Mouse (Mus musculus): ENCODE results near the gene Arid3b.

DNA sequence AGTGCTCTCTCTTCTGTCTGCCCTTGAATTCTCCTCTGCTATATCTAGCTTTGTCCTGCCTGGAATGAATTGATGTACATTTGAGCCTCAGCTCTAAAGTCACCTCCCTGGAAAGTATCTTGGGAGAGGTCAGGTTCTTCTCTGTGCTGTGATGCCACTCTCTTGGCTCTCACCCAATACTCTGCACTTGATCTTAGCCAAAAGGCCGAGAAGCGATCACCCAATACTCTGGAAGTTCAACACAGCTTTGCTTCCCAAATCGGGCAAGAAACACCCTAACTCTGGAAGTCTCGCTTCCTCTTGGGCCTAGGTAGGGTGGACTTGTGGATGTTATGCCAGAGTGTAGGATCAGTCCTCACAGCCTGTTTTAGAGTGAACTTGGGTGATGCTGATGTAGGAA is 69.4 kb downstream of the Arid3b start:
- TF ChIP-seq CTCF (IDR thresholded peaks at IDR 0.05; ENCODE audit: insufficient read depth, low read length) (no peak), POLR2A (IDR thresholded peaks at IDR 0.05; ENCODE audit: borderline replicate concordance, extremely low read depth, low read depth, low read length) (no peak)
